Mouse (Mus musculus) ES-E14 (cell line): ENCODE measurements around the gene Madd.

Experiments
- HCFC1 ChIP-seq: IDR thresholded peaks from 2 replicates; pipeline ENCODE4 v1.6.1; 2012; ENCODE audit warnings: low read length, inconsistent platforms, borderline replicate concordance; ENCODE audit not compliant: insufficient read depth
- ZNF384 ChIP-seq: IDR thresholded peaks from 2 replicates; pipeline ENCODE4 v1.6.1; 2012; ENCODE audit warnings: low read depth, low read length, inconsistent platforms

GRCm38 (mm10) chr2:91163532-91163931 lies 20.1 kb downstream of the Madd start:
- no peak for TF ChIP-seq ZNF384
- TF ChIP-seq HCFC1, result no peak
